Mouse (Mus musculus) adrenal gland, postnatal 10 days (tissue): ENCODE measurements around the gene Btg2. TPM values are rescaled to one million over a fixed set of nuclear protein-coding genes. Genes with fewer than 3 reads are reported as not detected.

Experiments
- DNase-seq: peaks from one replicate; pipeline ENCODE4 v3.0.0; 2021; ENCODE audit warnings: mixed read lengths
- long read RNA-seq, 2 experiments: library from polyadenylated mRNA; stranded (forward); transcript quantifications; one replicate each; pipeline ENCODE4 v2.0.0; 2021
- total RNA-seq, 2 experiments: library from RNA; stranded (reverse); gene quantifications; 2 replicates each; pipeline ENCODE4 v1.2.3; 2021

Btg2 gene
- 10 to 100 TPM; 32.4 to 58.1 TPM for total RNA-seq
- long read RNA-seq, experiment 1, transcript Btg2-201 (2 exons, 2,743 nt): major isoform, 29 of 46 reads
- long read RNA-seq, experiment 1, partial matches to known transcripts: 0 of 46 reads
- long read RNA-seq, experiment 1, other reads (novel, unspliced or antisense): 17 of 46 reads
- long read RNA-seq, experiment 2, transcript Btg2-201 (2 exons, 2,743 nt): major isoform, 20 of 22 reads
- long read RNA-seq, experiment 2, partial matches to known transcripts: 0 of 22 reads
- long read RNA-seq, experiment 2, other reads (novel, unspliced or antisense): 2 of 22 reads

DNA sequence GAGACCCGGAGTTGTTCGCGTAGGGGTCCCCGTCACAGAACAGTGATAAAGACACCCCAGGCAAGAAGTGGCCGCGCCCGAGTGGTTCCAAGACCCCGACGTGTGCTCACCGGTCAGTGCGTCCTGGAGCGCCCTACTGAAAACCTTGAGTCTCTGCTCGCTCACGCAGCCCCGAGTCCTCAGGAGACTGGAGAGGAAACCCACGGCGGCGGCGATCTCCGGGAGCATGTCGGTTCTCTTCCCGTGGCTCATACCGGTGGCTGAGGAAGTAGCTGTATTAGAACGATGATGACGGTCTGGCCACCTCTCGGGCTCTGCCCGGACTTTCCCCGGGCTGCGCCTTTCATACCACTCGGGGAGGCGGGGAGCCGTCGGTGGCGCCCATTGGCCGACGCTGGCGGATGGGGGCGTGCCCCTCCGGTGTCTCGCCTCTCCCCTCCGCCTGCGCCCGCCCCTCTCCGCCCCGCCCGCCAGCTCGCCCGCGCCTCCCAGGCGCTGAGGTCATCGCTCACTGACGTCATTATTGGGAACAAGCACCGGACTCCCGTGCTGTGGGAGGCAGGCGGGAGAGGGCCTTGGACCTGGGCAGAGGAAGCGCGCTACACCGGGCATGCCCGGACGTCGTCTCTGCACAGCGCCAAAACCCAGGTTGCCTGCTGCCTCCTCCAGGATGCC lies at the start of gene Btg2:
Btg2 (minus strand) TSS at position 319 of the 675 bp plus-strand sequence.
- peak; percentile 99 for DNase-seq

DNA sequence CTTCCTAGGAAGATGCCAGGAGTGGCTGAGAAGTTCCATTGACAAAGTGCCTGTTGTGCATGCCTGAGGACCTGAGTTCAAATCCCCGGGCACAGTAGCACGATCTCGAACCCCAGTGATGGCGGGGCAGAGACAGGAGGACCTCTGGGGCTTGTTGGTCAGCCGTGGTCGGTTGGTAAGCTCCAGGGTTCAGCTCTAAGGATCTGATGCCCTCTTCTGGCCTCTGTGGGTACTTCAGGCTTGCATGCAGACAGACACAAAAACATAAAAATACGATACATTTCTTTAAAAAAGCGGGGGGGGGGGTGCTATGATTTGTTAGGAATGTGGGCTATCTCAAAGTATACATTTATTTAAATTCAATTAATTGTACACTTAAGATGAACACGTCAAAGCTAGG lies 43.3 kb upstream of the Btg2 start:
- DNase-seq: peak; percentile 47

DNA sequence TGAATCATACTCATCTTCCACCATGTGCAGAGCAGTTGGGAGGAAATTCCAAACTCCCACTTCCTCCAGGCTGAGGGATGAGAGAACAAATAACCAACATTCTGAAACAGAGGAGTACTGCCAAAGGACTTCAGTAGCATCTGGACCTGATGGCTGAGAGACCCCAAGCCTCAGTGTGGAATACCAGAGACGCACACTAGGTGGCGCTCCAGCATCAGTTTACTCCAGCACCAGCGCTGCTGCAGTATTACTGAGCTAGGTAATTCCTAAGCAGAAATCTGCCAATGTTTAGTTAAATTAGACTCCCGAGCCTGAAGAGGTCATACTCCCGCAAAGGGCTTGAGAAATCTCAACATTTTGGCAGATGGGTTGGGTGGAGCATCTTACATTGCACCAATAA lies 41.3 kb upstream of the Btg2 start:
- peak; percentile 90 for DNase-seq

DNA sequence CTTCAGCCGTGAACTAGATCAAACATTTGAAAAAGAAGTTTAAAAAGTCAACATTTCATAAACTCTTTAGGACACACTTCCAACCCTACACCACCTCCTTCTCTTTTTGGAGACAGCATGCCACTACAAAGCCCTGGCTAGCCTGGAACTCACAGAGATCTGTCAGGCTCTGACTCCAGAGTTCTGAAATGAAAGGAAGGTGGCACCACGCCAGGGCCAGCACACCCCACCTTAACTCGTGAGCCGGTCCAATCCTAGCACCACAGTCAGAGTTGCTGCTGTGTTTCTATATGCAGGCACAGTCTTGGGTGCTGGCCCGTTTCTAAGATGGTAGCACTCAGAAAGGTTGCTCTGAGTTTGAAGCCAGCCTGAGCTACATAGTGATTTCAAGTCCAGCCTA lies 38.2 kb upstream of the Btg2 start:
- DNase-seq: no peak

DNA sequence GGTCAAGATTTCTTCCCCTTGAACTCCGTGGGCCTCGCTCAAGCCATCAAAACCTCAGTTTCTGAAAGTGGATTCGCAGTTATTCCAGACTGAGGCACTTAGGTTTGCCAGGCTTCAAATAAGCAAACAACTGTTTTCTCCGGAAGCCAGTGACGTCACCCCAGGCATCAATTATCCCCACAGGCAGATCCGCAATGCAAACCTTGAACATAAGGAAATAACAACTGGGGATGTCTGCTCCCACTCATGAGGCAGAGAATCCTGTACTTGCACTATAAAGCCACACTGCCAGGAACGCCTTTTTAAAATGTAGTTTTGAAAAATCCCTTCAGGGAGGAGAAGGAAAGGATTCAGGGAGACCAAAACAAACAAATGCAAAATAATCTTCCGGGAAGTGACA lies 36.5 kb upstream of the Btg2 start:
- no peak for DNase-seq

DNA sequence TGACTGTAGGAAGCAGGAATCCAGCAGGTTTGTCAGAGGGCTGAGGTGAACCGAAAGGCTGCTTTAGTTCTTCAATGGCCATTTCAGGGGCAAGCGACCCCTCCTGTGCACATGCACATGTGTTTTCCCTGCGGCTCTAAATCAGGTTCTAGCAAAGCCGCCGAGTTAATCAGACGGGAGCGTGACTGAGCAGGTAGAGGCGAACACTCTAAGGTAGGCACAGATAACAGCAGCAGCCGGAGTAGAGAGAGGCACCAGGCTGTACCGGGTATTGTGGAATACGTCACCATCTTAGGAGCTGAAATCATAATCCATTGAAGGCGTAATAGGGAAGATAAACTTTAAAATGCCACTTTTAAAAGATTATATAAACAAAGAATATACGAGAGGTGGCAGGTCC lies 35.8 kb upstream of the Btg2 start:
- DNase-seq: no peak

DNA sequence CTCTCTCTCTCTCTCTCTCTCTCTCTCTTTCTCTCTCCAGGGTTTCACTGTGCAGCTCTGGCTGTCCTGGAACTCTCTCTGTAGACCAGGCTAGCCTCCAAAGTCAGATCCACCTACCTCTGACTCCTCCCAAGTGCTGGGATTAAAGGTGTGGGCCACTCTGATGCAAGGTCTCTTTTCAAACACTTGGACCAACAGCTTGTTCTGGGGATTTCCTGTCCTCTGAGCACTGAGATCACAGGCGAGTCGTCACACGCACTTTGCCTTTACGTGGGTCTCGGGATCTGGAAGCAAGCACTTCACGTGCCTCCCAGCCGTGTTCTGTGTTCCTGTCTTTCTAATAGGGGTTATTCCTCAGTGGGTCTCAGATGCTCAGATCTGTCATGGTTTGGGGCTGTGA lies 35.1 kb upstream of the Btg2 start:
- no peak for DNase-seq

DNA sequence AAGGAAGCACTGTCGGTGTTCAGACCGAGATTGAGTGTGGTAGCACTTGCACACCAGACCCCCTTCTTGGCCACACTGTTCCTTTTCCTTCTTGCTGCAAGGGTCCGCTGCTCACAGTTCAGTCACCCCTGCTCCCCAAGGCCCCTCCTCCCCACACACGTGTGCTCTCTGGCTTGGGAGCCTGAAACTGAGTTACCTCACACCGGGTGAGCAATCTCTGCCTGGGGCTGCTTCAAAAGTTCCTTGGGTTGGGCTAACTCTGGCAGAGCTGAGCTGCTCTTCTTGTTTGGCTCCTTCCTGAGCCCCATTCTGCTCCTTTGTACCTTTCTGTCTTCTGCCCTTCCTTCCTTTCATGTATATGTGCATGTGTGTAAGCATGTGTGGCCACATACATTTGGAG lies 34.6 kb upstream of the Btg2 start:
- no peak for DNase-seq

DNA sequence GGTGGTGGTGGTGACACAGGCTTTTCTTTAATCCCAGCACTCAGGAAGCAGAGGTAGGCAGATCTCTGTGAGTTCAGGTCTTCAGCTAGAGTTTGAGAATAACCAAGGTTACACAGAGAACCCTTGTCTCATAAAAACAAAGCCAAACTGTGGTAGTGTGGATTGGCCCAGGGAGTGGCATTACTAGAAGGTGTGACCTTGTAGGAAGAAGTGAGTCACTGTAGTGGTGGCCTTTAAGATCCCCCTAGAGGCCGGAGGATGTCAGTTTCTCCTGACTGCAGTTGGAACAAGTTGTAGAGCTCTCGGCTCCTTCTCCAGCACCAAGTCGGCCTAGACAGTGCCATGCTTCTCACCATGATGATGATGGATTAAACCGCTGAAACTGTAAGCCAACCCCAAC lies 32.1 kb upstream of the Btg2 start, which contains the start of gene Chit1:
Chit1 (plus strand) TSS at position 264 of the 400 bp plus-strand sequence.
- DNase-seq: no peak

DNA sequence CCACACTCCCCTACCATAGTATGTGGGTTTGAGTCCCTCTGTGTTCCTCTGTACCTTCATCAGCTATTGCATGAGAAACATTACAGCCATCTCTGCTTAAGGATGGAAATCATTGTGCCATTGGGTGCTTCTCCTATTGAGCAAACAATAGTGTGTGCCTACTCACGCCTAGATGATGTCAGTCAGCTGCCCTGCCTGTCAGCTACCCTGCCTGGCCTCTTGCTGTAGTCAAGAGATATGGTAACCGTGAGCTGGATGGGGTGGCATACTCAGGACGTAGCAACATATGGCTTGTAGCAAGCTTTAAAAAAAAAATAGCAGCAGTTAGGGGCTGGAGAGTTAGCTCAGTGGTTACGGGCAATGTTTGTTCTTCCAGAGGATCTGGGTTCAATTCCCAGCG lies 31.5 kb upstream of the Btg2 start:
- DNase-seq: no peak

DNA sequence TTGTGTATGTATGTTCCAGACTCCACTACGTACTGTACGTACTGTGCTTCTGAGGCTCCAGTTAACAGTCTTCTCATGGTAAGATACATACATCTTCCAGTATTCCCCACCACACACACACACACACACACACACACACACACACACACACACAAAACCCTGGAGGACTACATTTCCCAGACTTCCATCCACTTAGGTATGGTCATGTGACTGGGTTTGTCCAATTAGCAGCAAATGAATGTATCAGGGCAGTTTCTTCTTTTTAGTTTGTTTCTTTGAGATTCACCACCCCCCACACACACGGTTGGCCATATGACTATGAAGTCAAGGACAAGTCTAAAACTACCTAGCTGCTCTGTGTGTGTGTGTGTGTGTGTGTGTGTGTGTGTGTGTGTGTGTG lies 31.1 kb upstream of the Btg2 start:
- DNase-seq: no peak

DNA sequence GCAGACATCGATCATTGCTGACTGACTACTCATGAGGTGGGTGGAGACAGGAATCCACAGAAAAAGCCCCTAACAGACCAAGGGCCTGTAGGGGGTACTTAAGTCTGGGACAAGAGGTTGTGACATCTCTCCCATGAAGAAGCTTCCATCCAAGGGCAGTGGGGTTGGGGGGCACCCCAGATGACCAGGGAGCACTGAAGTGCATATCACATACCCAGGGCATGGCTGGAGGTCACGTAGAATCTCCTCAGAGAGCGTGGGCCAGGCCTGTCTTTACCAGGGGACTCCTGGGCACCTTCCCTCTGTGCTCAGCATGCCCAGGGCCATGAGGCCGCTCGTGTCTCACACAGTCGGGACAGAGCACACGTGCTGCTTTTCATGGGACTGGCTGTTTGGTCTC lies 28.9 kb upstream of the Btg2 start:
- no peak for DNase-seq

DNA sequence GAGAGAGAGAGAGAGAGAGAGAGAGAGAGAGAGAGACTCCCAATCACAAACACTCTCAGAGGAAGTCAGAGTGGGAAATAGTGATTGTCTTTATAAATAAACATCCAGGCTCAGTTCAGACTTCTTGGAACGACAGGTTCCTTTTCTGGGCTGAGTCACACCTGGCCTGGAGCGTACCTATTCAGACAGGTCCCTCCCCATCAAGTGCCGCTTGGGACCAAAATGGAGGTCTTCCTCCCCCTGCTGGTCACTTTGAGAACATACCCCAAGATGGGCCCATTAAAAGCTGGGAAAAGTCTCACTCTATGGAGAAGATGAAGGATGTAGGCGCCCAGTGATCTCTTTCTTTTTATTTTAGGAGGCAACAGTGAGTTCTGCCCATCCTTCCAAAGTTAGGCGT lies 27.8 kb upstream of the Btg2 start:
- peak; percentile 73 for DNase-seq

DNA sequence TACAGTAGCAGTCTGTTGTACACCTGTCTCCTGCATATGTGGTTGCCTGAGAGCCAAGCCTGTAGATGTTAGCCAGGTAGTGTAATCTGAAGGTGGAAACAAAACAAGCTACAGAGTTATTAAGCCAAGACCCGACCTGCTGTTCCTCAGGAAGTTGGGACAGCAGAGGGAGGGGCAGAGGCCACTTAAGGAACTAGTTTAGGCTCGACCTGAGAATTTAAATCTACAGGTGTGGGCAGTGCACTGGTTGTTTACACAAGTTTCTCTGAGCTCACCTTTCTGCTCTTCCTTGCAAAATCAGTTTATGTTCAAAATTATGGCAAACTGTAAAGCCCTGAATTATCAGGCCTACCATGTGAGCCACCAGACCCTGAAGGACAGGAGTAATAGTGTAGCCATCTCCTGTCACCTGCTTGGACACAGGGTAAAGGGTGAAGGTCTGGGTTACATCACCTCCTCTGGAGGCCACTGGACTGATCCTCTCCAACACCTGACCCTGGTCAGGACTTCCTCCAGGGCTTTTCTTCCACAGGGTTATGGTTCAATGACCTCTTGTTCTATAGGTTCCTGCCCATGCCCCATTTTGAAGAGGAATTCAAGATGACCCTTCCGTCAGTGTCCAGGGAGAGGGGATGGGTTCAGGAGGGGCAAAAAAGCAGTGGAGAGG lies 27.0 kb upstream of the Btg2 start:
- DNase-seq: peak; percentile 1

DNA sequence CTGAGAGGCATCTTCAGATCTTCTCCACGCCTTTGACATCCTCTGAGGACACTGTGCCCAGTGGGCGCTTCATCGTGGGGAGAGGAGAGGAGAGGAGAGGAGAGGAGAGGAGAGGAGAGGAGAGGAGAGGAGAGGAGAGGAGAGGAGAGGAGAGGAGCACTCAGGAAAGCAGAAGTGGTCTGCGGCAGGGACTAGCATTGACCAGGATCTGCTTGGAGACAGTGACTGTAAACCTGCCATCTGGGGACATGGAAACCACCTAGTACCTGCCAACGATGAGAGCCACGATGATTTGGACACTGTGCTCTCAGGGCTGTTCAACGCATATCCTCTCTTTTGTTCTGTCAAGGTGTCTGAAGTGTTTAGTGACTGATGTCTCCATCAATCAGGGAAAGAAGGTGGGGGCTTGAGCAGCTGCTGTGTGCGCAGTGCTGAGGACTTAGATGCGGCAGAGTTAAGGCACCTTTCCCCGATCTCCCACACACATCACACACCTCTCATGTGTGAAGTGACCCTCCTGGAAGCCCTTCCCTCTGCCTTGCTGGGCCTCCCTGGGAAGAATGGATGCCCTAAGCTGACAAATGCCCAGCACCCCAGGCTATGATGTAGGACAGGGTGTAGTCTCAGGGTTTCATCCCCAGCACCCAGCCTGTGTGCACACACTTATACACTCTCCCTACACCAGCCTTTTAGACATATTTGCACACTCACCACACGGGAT lies 26.3 kb upstream of the Btg2 start:
- peak; percentile 1 for DNase-seq

DNA sequence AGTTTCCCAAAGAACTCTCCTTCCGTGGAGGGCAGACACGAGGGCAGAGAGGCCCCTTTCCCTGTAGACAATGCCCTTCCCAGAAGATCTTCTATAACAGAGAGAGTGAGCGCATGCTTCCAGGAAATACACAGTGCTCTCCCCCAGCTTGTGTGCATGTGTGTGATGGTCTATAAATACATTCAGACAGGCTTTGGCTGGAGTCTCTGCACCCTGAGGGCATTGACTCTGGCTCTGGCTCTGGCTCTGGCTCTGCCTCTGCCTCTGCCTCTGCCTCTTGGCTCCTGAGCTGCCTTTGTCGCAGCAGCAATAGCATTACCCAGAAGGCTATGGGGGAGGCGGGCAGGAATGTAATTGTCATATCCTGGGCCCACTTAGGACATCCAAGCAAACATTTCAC lies 24.9 kb upstream of the Btg2 start:
- peak; percentile 62 for DNase-seq

DNA sequence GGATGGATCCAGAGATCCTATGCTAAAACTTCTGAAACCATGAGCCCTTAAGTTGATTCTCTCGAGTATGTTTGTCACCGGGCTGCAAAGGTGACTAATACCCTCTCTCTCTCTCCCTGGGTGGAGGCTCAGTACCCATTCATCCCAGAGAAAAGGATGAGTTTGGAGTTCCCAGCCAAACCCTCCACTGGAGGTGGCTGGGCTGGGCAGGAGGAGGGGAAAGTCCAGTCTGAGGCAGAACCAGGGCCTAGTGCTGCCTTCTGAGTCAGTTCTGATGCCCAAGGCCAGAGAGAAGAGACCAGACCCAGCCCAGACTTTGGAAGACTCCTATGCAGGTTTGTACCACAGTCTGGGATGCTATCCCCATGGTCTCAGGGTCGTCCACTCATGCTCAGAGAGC lies 22.7 kb upstream of the Btg2 start:
- DNase-seq: no peak

DNA sequence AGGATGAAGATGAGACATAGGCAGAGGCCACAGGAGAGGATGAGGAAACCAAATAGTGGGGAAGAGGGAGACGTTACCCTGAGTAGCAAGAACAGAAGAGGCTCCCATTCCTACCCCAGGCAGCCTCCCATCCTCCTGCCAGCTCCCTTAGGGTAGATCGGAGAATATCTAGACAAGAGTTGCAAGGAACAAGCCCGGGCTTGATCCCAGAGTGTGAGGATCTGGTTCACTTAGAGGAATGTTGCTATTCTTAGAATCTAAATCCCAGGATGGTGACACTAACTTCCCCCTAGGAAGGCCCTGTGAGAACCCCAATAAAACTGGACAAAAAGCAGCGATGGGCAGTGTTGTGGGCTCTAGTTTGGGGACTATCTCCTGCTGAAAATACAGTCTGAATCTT lies 22.0 kb upstream of the Btg2 start:
- DNase-seq: no peak

DNA sequence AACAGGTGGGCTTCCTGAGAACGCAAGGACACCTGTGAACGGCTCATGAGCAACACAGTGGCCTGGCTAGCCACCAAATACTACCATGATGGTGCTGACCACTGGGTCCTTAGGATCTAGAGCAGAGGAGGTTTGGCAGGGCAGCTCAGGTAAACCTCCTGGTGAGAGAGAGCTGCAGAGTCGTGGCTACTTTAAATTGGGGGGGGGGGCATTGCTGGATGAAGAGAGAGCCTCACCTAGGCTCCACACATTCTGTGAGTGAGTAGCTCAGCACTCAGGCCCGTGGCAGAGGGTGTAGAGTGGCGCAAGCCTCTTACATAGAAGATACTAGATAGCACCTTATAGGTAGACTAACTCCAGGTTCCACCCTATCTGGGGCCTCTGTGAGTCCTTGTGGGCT lies 21.5 kb upstream of the Btg2 start:
- no peak for DNase-seq

DNA sequence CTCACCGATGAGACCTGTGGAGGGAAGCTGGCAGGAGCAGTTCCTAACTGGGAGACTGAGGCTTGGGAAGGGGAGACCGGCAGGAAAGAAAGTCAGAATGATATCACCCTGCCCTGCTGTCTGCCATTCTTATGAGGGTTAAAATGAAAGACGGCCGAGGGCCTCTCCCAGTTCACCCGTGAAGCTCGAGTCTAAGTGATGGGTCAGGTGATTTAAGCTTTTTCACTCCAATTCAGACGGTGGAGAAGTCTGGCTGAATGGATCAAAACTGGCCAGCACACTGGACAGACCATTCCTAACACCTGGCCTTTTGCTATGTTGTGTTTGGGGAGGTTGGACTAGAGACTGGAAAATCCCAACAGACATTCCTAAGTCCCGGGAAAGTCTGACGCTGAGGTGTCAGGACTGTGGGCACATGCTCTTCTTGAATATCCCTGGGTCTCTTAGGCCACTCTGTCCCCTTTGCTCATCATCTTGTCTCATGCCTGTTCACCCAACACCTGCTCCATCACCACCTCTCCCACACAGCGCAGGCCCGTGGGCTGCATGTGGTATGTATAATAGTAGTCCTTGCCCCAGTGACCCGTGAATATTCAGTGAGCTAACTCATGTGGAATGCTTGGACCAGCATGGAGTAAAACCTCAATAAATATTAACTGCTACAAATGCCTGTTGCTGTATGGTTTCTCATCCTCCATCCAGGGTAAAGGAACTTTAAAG lies 20.8 kb upstream of the Btg2 start:
- no peak for DNase-seq

DNA sequence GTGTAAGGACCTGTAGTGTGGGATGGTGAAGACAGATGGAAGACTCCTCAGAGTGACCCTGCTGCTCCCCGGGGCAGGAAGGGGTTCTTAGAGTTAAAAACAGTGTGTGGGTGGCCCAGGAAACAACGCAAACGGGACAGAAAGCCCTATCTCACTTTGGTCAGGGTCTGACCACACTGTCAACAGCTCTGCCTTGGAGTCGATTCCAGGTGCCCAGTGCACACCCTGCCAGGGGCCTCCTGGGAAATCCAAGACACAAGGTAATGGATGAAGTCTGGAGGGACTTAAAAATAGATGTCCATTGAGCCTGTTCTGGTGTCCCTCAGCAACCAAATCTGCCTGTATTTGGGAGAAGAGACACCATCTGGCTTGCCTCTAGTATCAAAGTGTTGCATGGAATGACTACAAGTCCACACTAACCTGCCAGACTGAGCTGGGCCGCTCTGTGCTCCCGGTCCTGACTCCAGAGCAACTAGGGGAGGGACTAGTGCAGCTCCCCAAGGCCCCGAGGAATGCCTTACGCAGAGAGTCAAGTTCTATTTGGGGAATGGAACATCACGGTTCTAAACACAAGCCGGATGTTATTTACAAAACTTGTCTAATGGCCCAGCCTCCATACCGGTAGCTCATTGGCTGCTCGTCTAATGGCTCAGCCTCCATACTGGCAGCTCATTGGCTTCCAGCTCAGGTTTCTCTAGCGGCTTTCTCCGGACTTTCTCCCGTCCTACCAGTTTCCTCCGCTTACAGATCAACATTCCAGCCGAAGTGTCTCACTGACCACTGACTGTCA lies 20.0 kb upstream of the Btg2 start:
- DNase-seq: peak; percentile 87
